Mouse (Mus musculus): ENCODE results near the gene Dock7.

- TF ChIP-seq CTCF (IDR thresholded peaks at IDR 0.05; ENCODE audit: low read depth, low read length) (no peak), POLR2A (IDR thresholded peaks at IDR 0.05; ENCODE audit: extremely low read depth, insufficient read depth, low read length) (no peak)
Observed at GRCm38 (mm10) chr4:98993491-98993890, 127.2 kb downstream of the Dock7 start.
